Mouse (Mus musculus): ENCODE data around the gene Fcgbp.
"Not testable (repeated sequence)": the region's sequence is repeated elsewhere in the genome, so short reads cannot be mapped to it uniquely, and the experiment has no call there.

Fcgbp gene

DNA sequence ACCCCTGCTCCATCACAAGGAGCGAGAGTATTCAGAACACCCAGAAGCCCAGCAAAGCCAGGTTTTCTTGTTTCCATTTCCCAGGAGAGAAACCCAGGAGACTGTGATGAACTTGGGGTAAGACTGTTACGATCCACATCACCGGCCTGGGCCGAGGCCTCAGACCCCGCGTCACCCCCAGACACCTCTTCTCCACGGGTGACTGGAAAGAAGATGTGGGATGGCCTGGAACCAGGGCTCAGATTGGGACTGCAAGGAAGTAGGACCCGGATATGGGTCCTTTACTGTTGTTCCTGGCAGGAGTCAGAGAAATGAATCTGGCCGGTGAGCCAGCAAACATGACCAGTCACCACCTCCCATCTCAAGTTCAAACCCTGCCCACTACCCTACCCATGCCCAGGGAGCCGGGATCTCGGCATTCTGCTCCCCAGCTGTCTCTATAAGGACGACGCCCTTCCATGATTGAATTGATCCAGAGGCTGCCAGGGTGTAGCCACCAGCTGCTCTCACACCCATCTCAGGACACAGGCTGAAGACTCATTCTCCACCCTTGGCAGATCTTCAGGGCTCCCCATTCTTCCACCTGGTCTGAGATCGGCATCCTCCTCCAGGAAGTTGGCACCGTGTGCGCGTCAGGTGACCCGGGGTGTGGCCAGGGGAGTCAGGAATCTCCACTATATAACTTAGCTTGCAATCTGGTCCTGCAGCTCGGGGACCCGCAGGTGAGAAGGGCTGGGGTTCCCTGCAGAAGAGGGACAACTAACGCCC lies at the start of gene Fcgbp:
Gene Fcgbp (plus strand): TSS at position 706 of the 768 bp plus-strand sequence.
- DNase-seq (ENCODE audit: low read depth), result no peak

DNA sequence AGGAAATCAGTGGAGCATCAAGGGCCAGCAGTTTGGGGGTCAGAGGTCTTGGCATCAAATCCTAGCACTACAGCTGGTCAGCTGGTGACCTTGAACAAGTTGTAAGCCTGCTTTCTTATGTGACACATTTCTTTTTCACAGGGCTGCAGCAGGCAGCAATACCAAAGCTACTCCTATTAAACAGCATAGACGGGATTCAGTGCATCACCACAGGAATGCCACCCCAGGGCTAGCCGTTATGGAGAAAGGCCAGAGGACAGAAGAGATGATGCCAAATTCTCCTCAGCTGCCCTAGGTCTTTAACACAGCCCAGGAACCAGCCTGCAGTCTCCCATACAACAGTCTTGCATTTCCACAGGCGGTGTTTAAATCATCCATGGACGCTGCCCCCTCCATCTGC lies 26.5 kb upstream of the Fcgbp start:
- DNase-seq (ENCODE audit: low read depth), result no peak

DNA sequence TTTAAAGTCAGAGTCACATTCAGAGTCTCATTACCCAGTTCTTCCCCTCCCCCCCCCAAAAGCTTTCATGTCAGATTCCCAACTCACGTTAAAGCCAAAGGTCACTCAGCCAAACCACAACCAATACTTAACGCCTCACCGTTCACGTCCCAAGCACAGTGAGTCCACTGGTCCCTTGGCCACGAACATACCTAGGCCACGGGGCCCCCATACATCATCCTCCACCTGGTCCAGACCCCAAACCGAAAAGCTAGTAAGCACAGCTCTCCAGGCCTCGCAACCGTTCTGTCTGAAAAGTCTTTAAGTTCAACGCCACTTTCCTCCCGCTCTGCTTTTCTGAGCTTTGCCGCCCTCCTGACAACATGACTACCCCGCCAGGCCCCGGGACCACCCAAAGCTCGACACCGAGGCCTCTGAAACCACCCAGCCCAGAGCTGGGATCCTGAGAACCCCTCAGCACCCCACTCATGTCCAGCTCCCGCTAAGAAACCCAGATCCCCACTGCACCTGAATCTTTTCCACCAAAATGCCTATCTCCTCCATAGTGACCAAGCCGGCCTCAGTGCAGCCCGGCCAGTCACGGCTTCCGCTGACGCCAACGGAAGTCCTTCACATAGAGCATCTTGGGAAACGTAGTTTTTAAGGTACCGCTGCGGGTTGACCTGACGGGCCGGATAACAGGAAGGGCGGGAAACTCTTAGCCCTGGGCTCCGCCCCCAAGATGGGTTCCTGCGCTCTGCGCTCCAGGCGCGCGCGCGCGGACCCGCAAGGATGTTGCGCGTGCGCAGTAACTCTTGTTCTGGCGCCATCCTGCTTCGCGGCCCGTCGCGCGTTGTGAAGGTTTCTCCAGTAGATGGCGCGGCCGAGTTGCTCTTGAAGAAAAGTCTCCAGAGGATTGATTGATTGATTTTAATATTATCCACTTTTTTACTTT lies 21.3 kb upstream of the Fcgbp start, which contains the start of gene Psmc4:
Gene Psmc4 (minus strand): TSS at position 626 of the 934 bp plus-strand sequence.
- peak; percentile 99 for DNase-seq (ENCODE audit: low read depth)

DNA sequence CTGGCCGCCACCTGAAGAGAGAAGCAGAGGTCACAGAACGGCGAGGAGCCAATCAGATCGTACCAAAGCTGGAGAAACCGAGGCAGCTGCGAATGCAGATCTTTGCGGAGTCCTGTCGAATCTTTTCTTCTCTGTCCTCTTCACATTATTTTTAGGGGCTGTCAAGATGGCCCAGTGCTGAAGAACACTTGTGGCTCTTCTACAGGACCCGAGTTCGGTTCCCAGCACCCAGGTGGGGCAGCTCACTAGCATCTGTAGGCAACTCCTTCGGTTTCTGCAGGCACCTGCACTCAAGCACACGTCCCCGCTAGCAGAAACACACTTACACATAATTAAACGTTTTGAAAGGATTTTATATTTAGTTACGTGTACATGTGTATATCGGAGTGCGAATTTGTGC lies 20.5 kb upstream of the Fcgbp start:
- no peak for DNase-seq (ENCODE audit: low read depth)

DNA sequence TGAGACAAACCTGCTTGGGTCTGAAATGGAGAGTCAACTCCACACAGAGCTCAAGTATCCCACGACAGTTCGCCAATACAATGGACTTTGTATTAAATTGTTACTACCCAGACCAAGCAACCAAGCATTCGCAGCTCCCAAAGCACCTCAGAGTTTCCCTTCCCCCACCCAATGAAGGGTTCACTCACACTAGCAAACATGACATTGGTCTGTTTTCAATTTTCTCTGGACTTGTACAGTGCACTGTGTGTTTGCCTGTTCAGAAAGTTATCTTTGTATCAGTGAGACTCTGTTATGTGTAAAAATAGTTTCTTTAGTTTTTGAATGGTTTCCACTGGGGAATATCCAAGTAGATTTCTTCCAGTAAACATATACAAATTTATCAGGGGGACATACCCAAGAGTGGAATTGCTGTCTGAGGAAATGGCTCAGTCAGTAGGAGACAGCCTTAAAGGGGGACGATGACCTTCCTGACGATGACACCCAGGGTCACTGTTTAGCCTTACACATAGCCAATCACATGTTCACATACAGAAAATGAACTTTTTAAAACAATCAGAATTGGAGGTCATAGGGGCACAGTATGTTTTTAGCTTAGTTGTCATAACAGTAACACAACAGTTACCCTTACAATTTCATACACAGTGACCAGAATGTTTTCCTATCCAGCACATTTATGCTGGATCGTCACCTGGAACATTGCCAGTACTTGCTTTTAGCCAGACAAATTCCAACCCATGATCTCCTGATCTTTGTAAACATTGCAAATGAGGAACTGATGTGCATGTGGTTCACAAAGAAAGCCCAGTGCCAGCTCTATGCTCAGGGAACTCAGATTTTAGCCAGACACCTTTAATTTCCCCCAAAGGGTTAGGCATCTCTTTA lies 17.7 kb upstream of the Fcgbp start:
- DNase-seq (ENCODE audit: low read depth), result no peak

DNA sequence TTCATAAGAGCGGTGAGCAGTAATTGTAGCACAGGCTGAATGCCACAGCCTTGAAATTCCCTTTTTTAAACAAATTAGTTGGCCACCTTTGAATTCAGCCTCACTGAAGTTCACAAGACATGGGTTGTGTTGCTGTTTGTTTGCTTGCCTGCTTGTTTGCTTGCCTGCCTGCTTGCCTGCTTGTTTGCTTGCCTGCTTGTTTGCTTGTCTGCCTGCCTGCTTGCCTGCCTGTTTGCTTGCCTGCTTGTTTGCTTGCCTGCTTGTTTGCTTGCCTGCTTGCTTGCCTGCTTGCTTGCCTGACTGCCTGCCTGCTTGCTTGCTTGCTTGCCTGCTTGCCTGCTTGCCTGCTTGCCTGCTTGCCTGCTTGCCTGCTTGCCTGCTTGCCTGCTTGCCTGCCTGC lies 11.1 kb upstream of the Fcgbp start:
- no peak for DNase-seq (ENCODE audit: low read depth)

DNA sequence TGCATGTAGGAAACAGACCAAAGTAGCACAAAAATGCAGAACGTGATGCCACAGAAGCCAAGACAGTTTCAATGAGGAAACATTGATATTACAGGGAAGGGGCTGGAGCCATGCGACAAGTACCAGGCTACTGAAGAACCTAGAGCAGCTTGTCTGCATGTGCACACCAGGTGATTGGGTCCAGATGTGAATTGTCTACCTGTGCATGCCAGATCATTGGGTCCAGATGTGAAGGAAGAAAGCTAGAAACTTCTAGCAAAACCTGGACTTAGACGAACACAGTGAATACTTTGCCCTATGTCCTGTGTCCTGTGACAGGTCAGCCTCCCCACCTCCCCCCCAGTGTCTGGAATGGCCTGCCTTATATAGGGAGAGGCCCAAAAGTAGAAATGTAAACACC lies 2.4 kb upstream of the Fcgbp start:
- DNase-seq (ENCODE audit: low read depth), result no peak

DNA sequence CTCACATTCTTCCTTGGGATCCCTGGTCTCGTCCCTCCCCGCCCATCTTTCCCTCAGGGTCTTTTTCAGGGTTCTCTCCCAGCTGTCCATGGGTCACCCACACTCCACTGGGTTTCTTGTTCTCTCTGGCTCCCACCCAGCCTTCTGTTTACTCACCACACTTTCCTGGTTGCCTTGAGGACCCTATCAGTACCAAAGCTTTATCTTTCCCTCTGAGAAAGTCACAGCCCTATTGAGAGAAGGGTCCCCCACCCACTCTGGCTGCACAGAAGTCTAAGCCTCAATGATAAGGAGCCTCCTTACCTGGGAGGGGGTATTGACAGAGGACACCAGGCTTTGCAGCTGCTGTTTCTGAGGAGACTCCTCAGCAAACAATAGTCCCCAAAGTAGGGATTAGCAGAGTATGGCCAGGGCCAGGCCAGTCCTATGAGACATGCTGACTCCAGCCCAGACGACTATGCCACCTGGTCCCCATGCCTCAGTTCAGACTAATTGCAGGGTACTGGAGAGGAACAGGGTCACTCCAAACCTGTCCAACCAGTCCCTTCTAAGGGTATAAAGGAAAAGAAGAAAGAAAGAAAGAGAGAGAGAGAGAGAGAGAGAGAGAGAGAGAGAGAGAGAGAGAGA lies 1.4 kb upstream of the Fcgbp start:
- no peak for DNase-seq (ENCODE audit: low read depth)

DNA sequence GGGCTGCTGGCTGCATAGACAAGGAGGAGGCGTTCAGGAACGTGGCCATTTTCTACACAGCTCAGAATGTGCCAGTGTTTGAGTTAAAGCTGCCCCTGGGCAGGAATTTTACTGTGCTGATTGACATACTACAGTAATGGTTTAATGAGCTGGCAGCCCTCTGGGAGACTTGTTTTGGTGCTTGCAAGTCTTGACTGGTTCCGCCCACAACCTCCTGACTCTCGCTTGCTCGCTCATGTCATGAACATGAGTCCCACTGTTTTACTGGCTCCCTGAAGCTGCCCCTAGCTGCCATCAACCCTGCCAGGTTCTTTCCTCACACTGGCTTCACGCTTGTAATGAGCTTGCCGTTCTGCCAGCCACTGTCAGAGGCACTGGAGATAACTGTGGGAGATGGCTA lies 13.2 kb downstream of the Fcgbp start:
- no peak for DNase-seq (ENCODE audit: low read depth)

DNA sequence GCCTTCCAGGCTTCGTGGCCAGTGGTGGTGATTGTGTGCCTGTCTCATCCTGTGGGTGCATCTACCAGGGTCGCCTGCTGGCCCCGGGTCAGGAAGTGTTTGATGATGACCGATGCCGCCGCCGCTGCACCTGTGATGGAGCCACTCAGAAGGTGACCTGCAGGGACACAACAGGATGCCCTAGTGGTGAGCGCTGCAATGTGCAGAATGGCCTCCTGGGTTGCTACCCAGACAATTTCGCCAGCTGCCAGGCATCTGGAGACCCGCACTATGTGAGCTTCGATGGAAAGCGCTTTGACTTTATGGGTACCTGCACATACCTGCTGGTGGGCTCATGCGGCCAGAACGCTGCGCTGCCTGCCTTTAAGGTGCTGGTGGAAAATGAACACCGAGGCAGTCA lies 15.2 kb downstream of the Fcgbp start:
- DNase-seq (ENCODE audit: low read depth), result no peak

DNA sequence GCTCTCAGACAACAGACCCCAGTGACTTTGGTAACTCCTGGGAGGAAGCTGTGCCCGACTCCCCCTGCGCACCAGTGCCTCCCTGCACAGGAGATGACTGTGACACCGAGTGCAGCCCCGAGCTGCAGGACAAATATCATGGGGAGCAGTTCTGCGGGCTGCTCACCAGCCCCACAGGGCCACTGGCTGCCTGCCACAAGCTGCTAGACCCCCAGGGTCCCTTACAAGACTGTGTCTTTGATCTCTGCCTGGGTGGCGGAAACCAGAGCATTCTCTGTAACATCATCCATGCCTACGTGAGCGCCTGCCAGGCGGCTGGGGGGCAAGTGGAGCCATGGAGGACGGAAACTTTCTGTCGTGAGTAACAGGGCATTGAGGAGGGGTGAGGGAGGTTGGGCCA lies 22.5 kb downstream of the Fcgbp start:
- DNase-seq (ENCODE audit: low read depth), result no peak

DNA sequence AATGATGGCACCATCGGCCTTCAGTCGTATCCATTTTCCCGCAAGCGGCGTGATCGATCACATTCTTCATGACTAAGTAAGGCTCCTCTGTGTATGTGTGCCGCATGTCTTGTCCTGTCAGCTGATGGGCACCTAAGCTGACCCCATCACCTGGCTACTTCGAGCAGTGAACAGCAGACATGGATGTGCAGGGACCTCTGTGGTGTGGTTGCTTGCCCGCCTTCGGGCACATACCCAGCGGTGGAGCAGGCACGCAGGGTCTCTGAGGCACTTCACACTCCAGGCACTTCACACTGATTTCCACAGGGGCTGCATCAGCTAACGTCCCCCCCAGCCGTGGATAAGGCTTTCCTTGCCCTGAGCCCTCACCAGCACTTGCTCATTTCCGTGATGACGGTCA lies 28.1 kb downstream of the Fcgbp start:
- no peak for DNase-seq (ENCODE audit: low read depth)

DNA sequence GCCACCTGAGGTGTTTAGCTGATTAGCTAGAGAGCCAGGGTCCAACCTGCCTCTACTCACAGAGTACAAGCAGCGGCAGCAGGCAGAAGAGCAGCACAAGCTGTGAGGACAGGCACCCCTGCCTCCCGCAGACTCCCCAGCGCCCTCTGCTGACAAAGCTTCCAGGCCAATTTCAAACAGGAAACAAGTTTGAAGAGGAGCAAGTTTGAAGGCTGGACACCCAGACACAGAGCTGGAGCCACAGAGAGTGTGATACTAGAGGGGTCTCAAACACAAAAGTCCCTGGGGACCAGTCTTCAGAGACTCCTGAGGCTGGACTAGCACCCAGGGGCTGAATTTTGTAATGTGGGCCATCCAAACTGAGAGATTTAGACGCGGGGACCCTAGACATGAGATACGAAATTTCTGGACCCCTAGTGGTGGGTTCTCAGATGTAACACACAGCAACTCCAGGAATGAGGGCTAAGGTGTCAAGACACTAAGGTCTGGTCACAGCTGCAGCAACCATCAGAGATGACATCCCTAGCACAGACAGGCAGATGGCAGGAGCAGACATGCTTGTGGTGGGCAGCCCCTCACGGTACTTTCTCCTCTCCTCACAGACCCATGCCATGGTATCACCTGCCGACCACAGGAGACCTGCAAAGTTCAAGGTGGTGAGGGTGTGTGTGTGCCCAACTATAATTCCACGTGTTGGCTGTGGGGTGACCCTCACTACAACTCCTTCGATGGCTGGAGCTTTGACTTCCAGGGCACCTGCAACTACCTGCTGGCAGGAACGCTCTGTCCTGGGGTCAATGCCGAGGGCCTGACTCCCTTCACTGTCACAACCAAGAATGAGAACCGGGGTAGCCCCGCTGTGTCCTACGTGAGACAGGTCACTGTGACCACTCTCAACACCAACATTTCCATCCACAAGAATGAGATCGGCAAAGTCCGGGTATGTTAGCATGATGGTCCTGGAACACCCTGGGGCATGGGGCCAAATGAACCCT lies 29.9 kb downstream of the Fcgbp start:
- DNase-seq (ENCODE audit: low read depth), result peak; percentile 22

DNA sequence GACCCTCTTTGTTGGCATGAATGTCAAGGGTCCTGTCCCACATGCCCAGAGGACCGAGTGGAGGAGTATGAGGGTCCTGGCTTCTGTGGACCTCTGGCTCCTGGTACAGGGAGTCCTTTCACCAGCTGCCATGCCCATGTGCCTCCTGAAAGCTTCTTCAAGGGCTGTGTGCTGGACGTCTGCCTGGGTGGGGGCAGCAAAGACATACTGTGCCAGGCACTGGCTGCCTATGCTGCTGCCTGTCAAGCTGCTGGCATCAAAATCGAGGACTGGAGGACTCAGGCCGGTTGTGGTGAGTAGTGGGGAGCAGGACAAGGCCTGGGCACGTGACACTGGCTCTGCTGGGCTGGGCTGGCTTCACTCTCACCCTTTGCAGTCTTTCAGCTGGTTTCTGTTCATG lies 31.9 kb downstream of the Fcgbp start:
- not testable (repeated sequence) for DNase-seq (ENCODE audit: low read depth)

DNA sequence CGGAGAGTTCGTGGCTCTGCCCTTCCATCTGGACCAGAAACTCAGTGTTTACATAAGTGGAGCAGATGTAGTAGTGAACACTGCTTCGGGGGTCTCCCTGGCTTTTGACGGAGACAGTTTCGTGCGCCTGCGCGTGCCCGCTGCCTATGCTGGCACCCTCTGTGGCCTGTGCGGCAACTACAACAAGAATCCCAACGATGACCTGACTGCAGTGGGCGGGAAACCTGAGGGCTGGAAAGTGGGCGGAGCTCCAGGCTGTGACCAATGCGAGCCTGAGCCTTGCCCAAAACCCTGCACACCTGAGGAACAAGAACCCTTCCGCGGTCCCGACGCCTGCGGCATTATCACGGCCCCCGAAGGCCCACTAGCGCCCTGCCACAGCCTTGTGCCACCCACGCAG lies 33.6 kb downstream of the Fcgbp start:
- DNase-seq (ENCODE audit: low read depth), result no peak

DNA sequence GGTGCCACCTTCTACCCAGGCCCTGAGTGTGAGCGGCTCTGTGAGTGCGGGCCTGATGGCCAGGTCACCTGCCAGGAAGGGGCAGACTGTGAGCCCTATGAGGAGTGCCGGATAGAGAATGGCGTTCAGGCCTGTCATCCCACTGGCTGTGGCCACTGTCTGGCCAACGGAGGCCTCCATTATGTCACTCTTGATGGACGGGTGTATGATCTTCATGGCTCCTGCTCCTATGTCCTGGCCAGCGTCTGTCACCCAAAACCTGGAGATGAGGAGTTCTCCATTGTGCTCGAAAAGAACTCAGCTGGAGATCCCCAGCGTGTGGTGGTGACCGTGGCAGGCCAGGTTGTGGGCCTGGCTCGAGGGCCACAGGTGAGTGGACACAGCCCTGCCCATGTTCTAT lies 35.2 kb downstream of the Fcgbp start:
- no peak for DNase-seq (ENCODE audit: low read depth)

DNA sequence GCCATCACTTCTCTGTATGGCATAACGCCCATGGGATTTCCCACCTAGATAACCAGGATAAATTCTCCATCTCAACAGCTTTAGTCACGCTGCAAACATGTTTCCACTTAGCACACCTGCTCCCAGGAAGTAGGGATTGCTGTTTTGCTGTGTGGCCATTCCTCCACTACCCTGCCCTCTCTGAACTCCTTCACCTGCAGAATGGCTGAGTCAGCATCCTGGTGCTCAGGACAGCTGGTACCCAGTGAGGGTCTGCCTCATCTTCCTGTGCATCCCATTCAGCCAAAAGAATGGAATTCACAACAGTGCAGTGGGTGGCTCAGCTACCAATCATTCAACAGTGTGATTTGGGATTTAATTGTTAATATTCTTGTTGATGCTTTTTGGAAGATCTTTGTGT lies 43.6 kb downstream of the Fcgbp start:
- no peak for DNase-seq (ENCODE audit: low read depth)

DNA sequence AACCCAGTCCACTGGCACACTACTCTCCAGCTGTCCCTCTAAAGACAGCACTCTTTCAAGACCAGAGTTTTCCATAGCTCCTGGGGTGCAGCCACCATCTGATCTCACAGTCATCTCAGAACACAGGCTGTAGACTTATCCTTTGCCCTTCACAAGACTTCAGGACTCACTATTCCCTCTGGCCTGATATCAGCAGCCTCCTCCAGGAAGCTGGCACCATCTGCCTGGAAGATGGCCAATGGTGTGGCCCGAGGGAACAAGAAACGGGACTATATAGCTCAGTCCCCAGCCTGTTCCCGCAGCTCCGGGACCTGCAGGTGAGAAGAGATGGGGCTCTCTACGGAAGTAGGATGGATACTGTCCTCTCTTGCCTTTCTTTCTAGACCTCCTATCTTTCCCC lies 58.1 kb downstream of the Fcgbp start, which contains the start of gene 9530053A07Rik:
Gene 9530053A07Rik (plus strand): TSS at position 301 of the 400 bp plus-strand sequence.
- DNase-seq (ENCODE audit: low read depth), result no peak

DNA sequence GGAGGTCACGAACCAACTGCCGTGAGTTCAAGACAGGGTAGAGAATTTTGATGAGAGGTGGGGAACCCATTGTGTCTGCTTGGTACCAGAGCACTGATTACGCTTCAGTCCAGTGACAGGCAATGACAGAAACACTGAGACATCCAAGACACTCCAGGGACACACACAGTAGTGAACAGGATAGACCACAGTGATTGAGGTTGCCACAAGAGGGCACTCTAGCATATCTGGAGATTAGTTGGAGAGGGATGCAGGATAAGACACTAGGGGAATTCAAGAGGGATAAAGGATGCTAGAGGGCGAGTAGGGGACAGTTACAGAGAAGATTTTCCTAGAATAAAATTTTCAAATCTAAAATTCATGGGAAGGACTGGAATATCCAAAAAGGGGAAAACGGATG lies 66.6 kb downstream of the Fcgbp start:
- peak; percentile 54 for DNase-seq (ENCODE audit: low read depth)

DNA sequence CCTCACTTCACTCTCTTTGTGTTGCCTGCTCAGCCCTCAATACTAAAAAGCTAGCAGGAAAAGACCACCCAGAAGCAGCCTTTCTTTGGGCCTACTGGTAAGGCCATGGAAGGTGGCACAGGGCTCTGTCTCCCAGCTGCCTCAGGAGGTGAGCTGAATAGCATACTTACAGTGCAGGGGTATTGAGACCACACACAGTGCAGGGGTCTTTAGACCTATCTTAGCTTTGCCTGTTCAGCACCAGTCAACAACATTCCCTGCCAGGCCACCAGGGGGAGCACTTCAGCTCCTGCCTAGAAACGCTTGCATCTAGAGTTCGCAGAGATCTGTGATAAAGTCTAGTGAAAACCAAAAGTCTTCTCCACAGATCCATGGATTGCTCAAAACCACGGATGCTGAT lies 77.2 kb downstream of the Fcgbp start:
- peak; percentile 63 for DNase-seq (ENCODE audit: low read depth)

Measured in 416B (cell line).